Mouse (Mus musculus) embryonic fibroblast, embryonic 13.5 days (primary cell): ENCODE data around the gene Otx1.

Source experiments
- CTCF ChIP-seq: IDR thresholded peaks from 2 replicates; pipeline ENCODE4 v1.5.1; 2011; ENCODE audit warnings: mild to moderate bottlenecking, control low read depth, low read length, moderate library complexity, borderline replicate concordance; ENCODE audit not compliant: insufficient read depth
- POLR2A ChIP-seq: IDR thresholded peaks from 2 replicates; pipeline ENCODE4 v1.6.1; 2011; ENCODE audit warnings: low read depth, mild to moderate bottlenecking, control low read depth, low read length, moderate library complexity

DNA sequence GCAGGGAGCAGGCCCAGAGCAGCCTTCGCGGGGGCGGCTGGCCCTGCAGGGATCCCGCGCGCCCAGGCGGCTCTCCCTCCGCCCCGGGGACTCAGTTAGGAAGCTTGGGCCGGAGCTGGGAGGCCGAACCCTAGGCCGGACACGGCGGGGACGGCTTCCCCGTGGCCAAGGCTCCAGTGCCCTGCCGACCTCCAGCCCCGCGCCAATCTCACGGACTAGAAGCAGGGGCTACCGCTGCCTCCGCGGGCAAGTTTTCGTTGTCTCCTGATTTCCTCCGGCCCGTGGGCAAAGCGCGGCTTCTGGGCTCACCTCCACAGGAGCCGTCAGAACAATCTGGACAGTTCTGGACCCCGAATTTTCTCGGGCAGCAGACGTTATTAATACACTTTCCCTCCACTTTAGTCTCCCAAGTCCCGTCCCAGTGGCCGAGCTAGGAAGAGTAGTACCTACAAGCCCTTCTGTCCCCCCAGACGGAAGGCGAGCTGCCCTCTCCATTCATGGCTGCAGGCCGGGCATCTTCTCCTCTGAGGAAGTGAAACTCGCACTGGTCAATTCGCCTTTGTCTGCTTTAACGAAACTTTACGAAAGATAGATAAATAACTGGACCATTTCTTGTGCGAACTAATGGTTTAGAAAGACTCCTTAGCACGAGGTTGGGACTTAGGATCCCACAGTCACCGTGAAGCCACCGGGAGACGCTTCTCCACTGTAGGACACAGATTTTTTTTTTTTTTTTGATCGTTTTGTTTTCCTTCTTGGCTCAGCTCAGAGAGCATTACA, 8.9 kb downstream of the Otx1 start:
- TF ChIP-seq CTCF (no peak), POLR2A (no peak)
